Mouse (Mus musculus) myocyte (in vitro differentiated cells): ENCODE measurements around the gene Adam33.

ENCODE experiments used
- CEBPB ChIP-seq: IDR thresholded peaks from 2 replicates; pipeline ENCODE4 v1.6.1; 2011; ENCODE audit warnings: mild to moderate bottlenecking, moderate library complexity; ENCODE audit not compliant: poor library complexity, insufficient read depth, severe bottlenecking
- E2F4 ChIP-seq: IDR thresholded peaks from one replicate; pipeline ENCODE4 v1.6.1; 2011; ENCODE audit warnings: mild to moderate bottlenecking, control low read depth, moderate library complexity; ENCODE audit not compliant: insufficient read depth
- MYOD1 ChIP-seq, 3 experiments: IDR thresholded peaks; one replicate each; pipeline ENCODE4 v1.6.1; 2011; ENCODE audit warnings: control low read depth in 2 of 3, low read depth in 2 of 3, mild to moderate bottlenecking in 2 of 3, moderate library complexity in 1 of 3; ENCODE audit not compliant: insufficient read length in 2 of 3, control insufficient read depth in 1 of 3
- MYOG ChIP-seq, 3 experiments: IDR thresholded peaks; one replicate each; pipeline ENCODE4 v1.6.1; 2011; ENCODE audit warnings: control low read depth in 2 of 3, low read depth in 2 of 3, mild to moderate bottlenecking in 2 of 3; ENCODE audit not compliant: insufficient read length in 2 of 3, control insufficient read depth in 1 of 3, insufficient read depth in 1 of 3
- POLR2A ChIP-seq: IDR thresholded peaks from one replicate; pipeline ENCODE4 v1.6.1; 2011; ENCODE audit warnings: low read depth, mild to moderate bottlenecking, control low read depth, moderate library complexity; ENCODE audit not compliant: insufficient read length
- POLR2AphosphoS2 ChIP-seq: IDR thresholded peaks from one replicate; pipeline ENCODE4 v1.6.1; 2011; ENCODE audit warnings: low read depth, control low read depth; ENCODE audit not compliant: insufficient read length
- REST ChIP-seq: IDR thresholded peaks from one replicate; pipeline ENCODE4 v1.6.1; 2011; ENCODE audit warnings: mild to moderate bottlenecking, control low read depth, moderate library complexity; ENCODE audit not compliant: insufficient read depth, insufficient read length
- SRF ChIP-seq: IDR thresholded peaks from one replicate; pipeline ENCODE4 v1.6.1; 2011; ENCODE audit warnings: low read depth; ENCODE audit not compliant: control insufficient read depth, insufficient read length
- TCF12 ChIP-seq: IDR thresholded peaks from one replicate; pipeline ENCODE4 v1.6.1; 2011; ENCODE audit warnings: mild to moderate bottlenecking, control low read depth; ENCODE audit not compliant: poor library complexity, insufficient read depth, severe bottlenecking

- TF ChIP-seq POLR2A, result no peak
- TF ChIP-seq MYOG (IDR thresholded peaks at IDR 0.05; ENCODE audit: control insufficient read depth in 1 of 3, insufficient read depth in 1 of 3, insufficient read length in 2 of 3, low read depth in 2 of 3), result peak in 2 of 3 experiments; percentile 42 to 67
- no peak for TF ChIP-seq POLR2AphosphoS2
- no peak for TF ChIP-seq CEBPB
- TF ChIP-seq MYOD1 (IDR thresholded peaks at IDR 0.05; ENCODE audit: control insufficient read depth in 1 of 3, insufficient read length in 2 of 3, low read depth in 2 of 3), result peak in 2 of 3 experiments; percentile 52 to 57
- no peak for TF ChIP-seq REST
- TF ChIP-seq E2F4, result no peak
- no peak for TF ChIP-seq SRF
- no peak for TF ChIP-seq TCF12
These were observed 22.5 kb downstream of the Adam33 start for GRCm38 (mm10) chr2:131040854-131041825.
